Mouse (Mus musculus) gastrocnemius, postnatal 36 days (tissue): ENCODE data around the gene Acbd6. TPM values are rescaled to one million over a fixed set of nuclear protein-coding genes. Genes with fewer than 3 reads are reported as not detected.

Source experiments
- DNase-seq, 2 experiments: peaks; one replicate each; pipeline ENCODE4 v3.0.0; 2022
- intact Hi-C: fragments of 180-260 bp; cut with DNase I; formaldehyde crosslinking; loops from one replicate; pipeline ENCODE4 v1.15.1; 2025
- long read RNA-seq, 2 experiments: library from polyadenylated mRNA; stranded (forward); transcript quantifications; one replicate each; pipeline ENCODE4 v2.0.0; 2021
- total RNA-seq, 2 experiments: library from RNA; stranded (reverse); gene quantifications; 2 replicates each; pipeline ENCODE4 v1.2.3; 2021

Gene Acbd6
- 10 to 100 TPM; 47.6 to 54.0 TPM for total RNA-seq
- long read RNA-seq, experiment 1, full-length matches to known transcripts = 52 of 57 reads
- long read RNA-seq, experiment 1, partial matches to known transcripts = 0 of 57 reads
- long read RNA-seq, experiment 1, other reads (novel, unspliced or antisense) = 5 of 57 reads
- long read RNA-seq, experiment 2, full-length matches to known transcripts = 60 of 66 reads
- long read RNA-seq, experiment 2, partial matches to known transcripts = 1 of 66 reads
- long read RNA-seq, experiment 2, other reads (novel, unspliced or antisense) = 5 of 66 reads

DNA sequence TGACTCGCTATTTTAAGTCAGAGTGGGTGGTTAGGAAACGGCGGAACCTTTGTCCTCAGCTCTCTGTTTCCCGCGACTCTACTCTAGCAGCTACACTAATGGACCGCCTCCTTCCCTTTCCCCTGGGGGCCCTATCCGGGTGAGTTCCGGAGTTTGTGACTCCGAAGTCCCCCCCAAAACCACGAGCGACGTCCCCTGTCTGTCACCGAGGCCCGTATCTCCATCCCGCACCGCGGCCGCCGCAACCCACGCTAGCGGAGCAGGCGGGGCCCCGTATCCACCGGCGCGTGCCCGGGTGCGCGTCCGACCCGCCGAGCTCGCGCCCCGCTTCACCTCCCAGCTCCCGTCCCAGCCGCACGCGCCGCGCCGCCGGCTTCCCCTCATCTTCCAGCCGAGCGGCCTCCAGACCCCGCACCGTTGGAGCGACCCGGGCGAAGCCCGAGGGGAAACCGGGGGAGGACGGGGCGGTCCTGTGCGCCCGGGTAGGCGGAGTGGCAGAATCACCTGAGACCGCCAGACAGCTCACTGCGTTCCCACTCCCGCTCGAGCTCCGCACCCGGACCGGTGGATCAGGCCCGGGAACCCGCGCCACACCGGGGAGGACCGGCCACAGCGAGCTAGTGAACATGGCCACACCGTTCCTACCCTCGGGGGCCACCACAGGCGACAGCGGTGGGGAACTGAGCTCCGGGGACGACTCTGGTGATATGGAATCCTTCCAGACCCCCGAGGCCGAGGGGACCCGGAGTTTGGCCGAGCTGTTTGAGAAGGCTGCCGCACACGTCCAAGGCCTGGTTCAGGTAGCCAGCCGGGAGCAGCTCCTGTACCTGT lies at the start of gene Acbd6:
Gene Acbd6, plus strand, starts transcription at position 109 of the 831 bp plus-strand sequence.
- peak; percentile 61 to 72 for DNase-seq
- intact Hi-C loops = no loop called here

GRCm38 (mm10) chr1:155510263-155510662 lies 47.7 kb upstream of the Acbd6 start:
- intact Hi-C loops = no loop called here
- no peak for DNase-seq

GRCm38 (mm10) chr1:155515866-155516265 lies 42.1 kb upstream of the Acbd6 start:
- intact Hi-C loops = loop anchor here (2.0 to 5.0 kb wide), 2 partner anchors 99 to 223 kb away; partner anchors contain the start of gene Xpr1
- no peak for DNase-seq

DNA sequence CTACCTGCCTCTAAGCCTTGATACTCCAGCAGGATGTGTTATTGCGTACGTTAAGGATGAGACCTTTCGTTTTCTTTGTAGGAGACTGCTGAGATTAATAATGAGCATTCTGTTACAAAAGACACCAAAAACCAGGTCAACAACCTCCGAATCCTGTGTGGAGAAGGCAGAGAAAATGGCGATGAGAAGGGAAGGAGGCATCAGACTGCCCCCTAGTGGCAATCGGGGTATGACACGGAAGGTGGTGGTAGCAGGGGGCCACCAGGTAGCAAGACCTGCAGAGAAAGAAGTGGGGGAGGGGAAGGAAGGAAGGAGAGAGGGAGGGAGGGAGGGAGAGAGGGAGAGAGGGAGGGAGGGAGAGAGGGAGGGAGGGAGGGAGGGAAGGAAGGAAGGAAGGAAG lies 41.3 kb upstream of the Acbd6 start:
- DNase-seq = peak in 1 of 2 experiments; percentile 34
- intact Hi-C loops = loop anchor here (2.0 to 5.0 kb wide), 2 partner anchors 99 to 224 kb away; partner anchors contain the start of gene Xpr1

- intact Hi-C loops = loop anchor here (2.0 to 5.0 kb wide), 2 partner anchors 100 to 224 kb away; partner anchors contain the start of gene Xpr1
- DNase-seq = no peak
These were observed 40.9 kb upstream of the Acbd6 start for GRCm38 (mm10) chr1:155517060-155517459.

DNA sequence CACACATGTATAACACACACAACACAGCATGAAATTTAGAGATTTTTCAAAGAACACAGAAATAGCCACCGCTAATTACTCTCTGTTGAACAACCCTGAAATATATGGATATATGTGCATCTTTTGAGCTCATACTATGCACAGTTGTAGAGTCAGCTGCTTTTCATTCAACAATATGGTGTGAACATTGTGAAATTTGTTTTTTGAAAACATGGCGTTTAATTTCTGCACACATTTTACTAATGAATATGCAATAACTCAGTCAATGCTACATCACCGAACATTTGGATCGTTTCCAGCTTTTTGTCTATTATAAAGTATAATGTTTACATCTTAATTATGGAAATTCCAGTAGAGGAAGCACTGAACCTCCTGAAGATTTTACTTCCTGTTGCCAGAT lies 37.6 kb upstream of the Acbd6 start:
- no peak for DNase-seq
- intact Hi-C loops = loop anchor here (10.0 kb wide), 1 partner anchor 475 kb away; no protein-coding TSS in a partner anchor

DNA sequence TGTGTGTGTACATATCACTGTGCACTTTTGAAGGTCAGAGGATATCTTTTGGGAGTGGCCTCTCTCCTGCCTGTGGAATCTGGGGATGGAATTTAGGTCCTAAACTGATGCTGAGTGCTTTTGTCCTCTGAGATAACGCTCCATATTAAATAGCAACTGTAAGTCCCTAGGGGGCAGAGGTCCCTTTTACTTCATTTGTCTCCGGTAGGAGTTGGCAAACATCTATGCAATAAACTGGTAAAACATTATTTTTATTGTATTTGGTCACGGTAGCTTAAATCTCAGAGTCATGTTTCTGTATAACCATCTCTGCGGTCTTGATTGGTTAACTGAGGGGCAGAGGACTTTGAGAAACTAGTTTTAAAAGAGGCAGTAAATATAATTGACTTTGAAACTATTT lies 35.4 kb upstream of the Acbd6 start:
- intact Hi-C loops = loop anchor here (10.0 kb wide), 1 partner anchor 478 kb away; no protein-coding TSS in a partner anchor

GRCm38 (mm10) chr1:155526176-155526575 lies 31.7 kb upstream of the Acbd6 start:
- DNase-seq = no peak
- intact Hi-C loops = loop anchor here (10.0 kb wide), 1 partner anchor 481 kb away; no protein-coding TSS in a partner anchor

More for the DNA sequence above, 35.4 kb upstream of the Acbd6 start:
- no peak for DNase-seq

DNA sequence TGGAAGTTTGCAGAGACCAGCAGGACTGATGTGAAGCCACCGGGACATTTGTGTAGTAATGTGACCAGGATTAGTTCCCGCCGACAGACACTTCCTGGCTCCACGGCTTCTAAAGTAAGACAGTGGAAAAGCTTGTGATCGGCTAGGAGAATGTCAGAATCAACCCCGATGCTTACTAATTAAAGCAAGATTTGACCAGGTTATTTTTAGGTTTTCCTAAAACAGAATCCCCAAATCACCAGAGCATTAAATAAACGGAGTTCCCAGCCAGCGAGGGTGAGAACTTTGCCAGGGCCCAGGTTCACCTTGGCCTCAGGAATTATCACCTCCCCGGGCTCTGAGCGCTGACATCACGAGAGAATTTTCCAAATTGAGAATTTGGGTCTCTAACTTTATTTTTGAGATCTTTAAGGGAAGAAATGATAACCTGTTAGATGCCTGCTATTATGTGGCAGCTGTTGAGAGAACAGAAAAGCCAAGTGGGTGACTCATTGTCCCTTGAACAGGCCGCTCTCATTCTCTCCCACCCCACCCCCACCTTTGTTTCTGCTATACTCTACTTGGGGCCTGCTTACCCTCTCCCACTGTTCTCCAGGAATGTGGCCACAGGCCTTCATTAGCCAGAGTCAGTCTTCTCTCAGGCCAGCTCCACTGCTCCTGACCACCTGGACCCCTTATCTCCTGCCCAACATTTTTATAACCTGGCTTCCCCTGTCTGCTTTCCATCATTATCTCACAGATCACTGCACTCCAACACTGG lies 30.7 kb upstream of the Acbd6 start:
- intact Hi-C loops = loop anchor here (10.0 kb wide), 1 partner anchor 482 kb away; no protein-coding TSS in a partner anchor
- DNase-seq = no peak

DNA sequence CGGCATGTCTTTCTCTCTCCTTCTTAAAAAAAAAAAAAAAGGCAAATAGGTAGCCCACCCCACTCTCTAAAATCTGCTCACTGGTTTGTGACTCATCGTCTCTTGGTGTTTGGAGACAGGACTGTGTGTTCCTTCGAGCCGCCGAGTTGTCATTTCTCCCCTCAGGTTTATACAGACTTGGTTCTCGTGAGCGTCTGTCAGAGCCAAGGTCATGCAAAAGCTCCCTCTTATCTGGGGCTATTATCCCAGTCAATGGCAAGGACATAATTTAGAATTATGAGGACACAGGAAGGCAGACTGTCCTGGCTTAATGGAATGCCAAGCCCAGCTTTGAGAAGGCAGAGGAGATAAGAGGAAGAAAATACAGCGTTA lies 30.1 kb upstream of the Acbd6 start:
- intact Hi-C loops = loop anchor here (10.0 kb wide), 1 partner anchor 483 kb away; no protein-coding TSS in a partner anchor
- no peak for DNase-seq

GRCm38 (mm10) chr1:155528405-155529119 lies 29.4 kb upstream of the Acbd6 start:
- intact Hi-C loops = loop anchor here (10.0 kb wide), 1 partner anchor 484 kb away; no protein-coding TSS in a partner anchor
- no peak for DNase-seq

GRCm38 (mm10) chr1:155529120-155529963 lies 28.6 kb upstream of the Acbd6 start:
- intact Hi-C loops = loop anchor here (10.0 kb wide), 1 partner anchor 485 kb away; no protein-coding TSS in a partner anchor
- no peak for DNase-seq

DNA sequence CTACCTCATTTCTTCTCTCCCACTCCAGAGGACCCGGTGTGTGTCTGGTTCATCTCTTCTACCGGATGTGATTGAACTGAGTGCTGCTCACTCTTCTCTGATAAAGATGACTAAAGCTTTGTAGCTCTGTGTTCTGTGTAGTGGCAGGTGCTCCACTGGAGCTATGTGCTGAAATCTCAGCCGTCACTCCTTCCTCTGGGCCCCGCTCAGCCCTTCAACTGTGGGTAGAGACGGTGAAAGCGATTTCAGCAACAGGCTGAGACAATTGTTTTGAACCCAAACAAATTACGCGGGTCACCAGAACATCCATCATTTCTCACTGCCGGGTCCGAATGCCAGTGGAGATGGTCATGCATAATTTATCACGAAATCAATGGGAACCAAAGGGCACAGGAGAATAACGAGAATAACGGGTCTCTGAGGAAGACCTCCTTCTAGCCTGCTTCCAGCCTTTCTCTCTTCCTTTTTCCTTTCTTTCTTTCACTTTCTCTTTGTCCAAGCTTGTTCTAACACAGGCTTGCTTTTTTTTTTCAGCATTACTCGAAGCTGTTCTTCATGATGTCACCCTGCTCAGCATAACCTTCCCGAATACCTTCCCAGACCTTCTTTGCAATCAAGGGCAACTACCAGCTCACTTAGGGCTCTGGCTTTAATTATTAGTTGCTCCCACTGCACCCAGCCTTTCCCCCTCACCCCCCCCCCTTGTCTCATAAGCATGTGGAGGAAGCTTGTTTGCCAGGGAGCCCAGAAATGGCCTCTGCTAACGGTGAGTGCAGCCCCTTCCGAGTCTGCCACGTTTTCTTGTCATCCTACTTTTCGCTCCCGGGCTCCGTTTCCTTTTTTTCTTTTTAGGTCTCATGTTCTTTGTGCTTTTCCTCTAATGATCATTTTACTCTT lies 27.1 kb upstream of the Acbd6 start:
- intact Hi-C loops = no loop called here
- no peak for DNase-seq

- intact Hi-C loops = no loop called here
- DNase-seq = no peak
These were observed 25.5 kb upstream of the Acbd6 start for GRCm38 (mm10) chr1:155532396-155532795.

GRCm38 (mm10) chr1:155532833-155533688 lies 24.9 kb upstream of the Acbd6 start:
- intact Hi-C loops = no loop called here
- DNase-seq = peak; percentile 39 to 46

- intact Hi-C loops = no loop called here
- DNase-seq = no peak
These were observed 24.3 kb upstream of the Acbd6 start for GRCm38 (mm10) chr1:155533689-155533965.
